Mouse (Mus musculus): ENCODE measurements around the gene Adam1a. TPM values are rescaled to one million over a fixed set of nuclear protein-coding genes. Genes with fewer than 3 reads are reported as not detected.

The Adam1a gene
- polyA plus RNA-seq, 1 experiment = 140 TPM

- TF ChIP-seq POLR2A (IDR thresholded peaks at IDR 0.05; ENCODE audit: control insufficient read depth, low read depth, low read length) (no peak), CTCF (IDR thresholded peaks at IDR 0.05; ENCODE audit: control insufficient read depth, insufficient read depth, insufficient replicate concordance, low read depth, low read length) (no peak)
- no peaks in the 10 kb centered on the region for H3K4me1 ChIP-seq (ENCODE audit: control insufficient read depth, insufficient read depth, low read length)
- no peaks in the 10 kb centered on the region for H3K27me3 ChIP-seq (ENCODE audit: control insufficient read depth, insufficient read depth, low read length)
- no peaks in the 10 kb centered on the region; the same call in 1 of the 2 replicates for H3K36me3 ChIP-seq (ENCODE audit: control insufficient read depth, insufficient read depth, low read length)
- H3K4me3 ChIP-seq (ENCODE audit: control insufficient read depth, low read depth, low read length) = no peak overlapping the region
- H3K27ac ChIP-seq (ENCODE audit: control insufficient read depth, insufficient read depth, low read depth, low read length) = no peak overlapping the region
Observed at GRCm38 (mm10) chr5:121469566-121469965, 75.7 kb downstream of the Adam1a start.

Other genes starting within 250 kb of the Adam1a start
- 334 and 348 TPM in 2 replicates for gene Trafd1, start 159.8 kb downstream of the Adam1a start, polyA plus RNA-seq (2012; rRNA removed)
- 26.4 and 27.7 TPM in 2 replicates for gene Naa25, start 147.5 kb downstream of the Adam1a start, polyA plus RNA-seq (2012; rRNA removed)
- 60.5 and 63.9 TPM in 2 replicates for gene Tmem116, start 93.6 kb downstream of the Adam1a start, polyA plus RNA-seq (2012; rRNA removed)
- 81.3 and 102 TPM in 2 replicates for gene Erp29, start 93.0 kb downstream of the Adam1a start, polyA plus RNA-seq (2012; rRNA removed)
- gene Adam1b, start 42.0 kb downstream of the Adam1a start, polyA plus RNA-seq (2012; rRNA removed) = 79.7 and 85.1 TPM in 2 replicates
- 0.14 TPM in 1 of 2 replicates, not detected in the other for gene Gm42878, start within 50 bp of the Adam1a start, polyA plus RNA-seq (2012; rRNA removed)
- gene Mapkapk5, start 423 bp upstream of the Adam1a start, polyA plus RNA-seq (2012; rRNA removed) = 21.9 and 28.4 TPM in 2 replicates
- 154 and 177 TPM in 2 replicates for gene Aldh2, start 48.3 kb upstream of the Adam1a start, polyA plus RNA-seq (2012; rRNA removed)
- gene Acad12, start 73.5 kb upstream of the Adam1a start, polyA plus RNA-seq (2012; rRNA removed) = 3.3 and 3.9 TPM in 2 replicates
- gene Acad10, start 115.0 kb upstream of the Adam1a start, polyA plus RNA-seq (2012; rRNA removed) = 5.7 and 5.9 TPM in 2 replicates
- 116 and 128 TPM in 2 replicates for gene Brap, start 115.1 kb upstream of the Adam1a start, polyA plus RNA-seq (2012; rRNA removed)
- gene Atxn2, start 165.9 kb upstream of the Adam1a start, polyA plus RNA-seq (2012; rRNA removed) = 150 and 166 TPM in 2 replicates

Data from testis, adult 2 months (tissue).